Mouse (Mus musculus) gastrocnemius, postnatal 36 days (tissue): Measurements from ENCODE around the gene Ankrd52. TPM values are rescaled to one million over a fixed set of nuclear protein-coding genes. Genes with fewer than 3 reads are reported as not detected.

ENCODE experiments used
- DNase-seq, 2 experiments: peaks; one replicate each; pipeline ENCODE4 v3.0.0; 2022
- intact Hi-C: fragments of 180-260 bp; cut with DNase I; formaldehyde crosslinking; loops from one replicate; pipeline ENCODE4 v1.15.1; 2025
- microRNA-seq, 2 experiments: library from miRNA; unstranded; fragments of <30 nt; microRNA quantifications; one replicate each; pipeline ENCODE4 v1.2.0; 2021
- total RNA-seq, 2 experiments: library from RNA; stranded (reverse); gene quantifications; 2 replicates each; pipeline ENCODE4 v1.2.3; 2021

Ankrd52 gene
- total RNA-seq, 2 experiments from 2014 or later = 50.5 to 55.7 TPM

DNA sequence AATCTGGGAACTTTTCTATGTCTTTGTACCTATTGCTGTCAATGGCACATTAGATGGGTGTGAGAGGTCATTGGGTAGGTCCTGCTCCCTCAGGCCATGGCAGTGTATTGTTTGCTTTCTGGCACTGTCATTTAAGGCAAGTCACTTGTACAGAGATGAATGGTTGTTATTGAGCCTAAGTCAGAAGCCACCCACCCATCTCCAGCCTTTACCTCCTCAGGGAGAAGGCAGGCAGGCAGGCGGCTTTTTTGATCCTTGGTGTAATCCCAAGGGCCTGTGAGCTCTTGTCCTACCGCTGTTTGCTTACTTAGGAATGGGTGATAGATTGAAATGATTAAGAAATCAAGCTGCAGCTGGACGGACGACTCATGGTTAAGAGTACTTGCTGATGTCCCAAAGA is 52.5 kb downstream of the Ankrd52 start:
- DNase-seq = no peak
- intact Hi-C loops = no loop called here

DNA sequence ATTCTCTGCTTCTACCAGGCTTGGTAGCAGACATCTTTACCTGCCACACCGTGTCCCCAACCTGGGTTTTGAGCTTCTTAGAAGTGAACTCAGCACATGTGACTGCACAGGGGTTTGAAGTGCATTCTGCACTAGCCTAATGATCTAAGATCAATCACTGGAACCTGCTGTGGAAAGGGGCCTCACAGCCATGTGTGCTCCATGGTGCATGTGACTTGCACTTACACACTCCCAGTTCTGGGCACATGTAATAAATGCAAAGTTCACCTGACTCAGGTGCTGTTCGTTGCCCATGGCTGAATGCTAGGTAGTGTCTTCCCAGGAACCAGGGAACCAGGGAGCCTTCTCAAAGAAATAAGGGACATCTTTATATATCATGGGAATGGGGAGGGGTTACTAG is 56.5 kb downstream of the Ankrd52 start:
- DNase-seq = no peak
- intact Hi-C loops = no loop called here

DNA sequence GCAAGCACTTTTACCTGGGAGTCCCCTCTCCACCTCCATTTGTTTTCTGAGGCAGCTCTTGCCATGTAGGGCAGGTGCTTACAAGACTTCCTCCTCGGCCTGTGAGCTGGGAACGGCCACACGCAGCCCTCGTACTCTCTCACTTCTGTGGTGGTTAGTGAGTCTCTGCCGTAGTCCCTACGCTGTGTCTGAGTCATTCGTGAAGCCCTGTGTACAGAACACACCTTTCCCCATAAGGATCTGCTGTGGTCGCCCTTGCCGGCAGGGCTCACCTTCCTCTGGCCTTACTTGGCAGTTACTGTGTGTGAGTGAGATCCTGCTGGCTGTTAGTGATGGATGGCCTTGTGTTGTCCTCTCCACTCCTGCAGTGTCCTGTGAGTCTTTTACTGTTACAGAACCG is 57.8 kb downstream of the Ankrd52 start:
- DNase-seq = no peak
- intact Hi-C loops = no loop called here

DNA sequence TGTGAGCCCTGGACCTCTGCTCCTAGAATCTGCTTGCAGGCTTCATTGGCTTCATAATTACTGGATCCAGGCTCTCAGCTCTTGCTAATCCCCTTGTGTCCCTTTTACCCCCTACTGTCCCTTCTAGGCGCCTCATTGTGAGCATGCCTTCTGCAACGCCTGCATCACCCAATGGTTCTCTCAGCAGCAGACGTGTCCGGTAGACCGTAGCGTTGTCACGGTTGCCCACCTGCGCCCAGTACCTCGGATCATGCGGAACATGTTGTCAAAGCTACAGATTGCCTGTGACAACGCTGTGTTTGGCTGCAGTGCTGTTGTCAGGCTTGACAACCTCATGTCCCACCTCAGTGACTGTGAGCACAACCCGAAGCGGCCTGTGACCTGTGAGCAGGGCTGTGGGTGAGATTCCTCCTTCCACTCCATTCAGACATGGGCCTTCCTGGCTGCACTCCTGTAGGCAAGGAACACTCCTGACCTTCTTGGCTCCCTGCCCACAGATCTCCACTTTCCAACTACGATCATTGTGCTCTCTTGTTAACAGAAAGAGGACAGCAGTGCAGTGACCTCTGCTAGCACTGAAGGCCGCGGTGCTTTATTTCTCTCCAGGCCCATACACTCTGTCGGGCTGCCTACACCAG is 58.4 kb downstream of the Ankrd52 start:
- peak in 1 of 2 experiments; percentile 43 for DNase-seq
- intact Hi-C loops = no loop called here

DNA sequence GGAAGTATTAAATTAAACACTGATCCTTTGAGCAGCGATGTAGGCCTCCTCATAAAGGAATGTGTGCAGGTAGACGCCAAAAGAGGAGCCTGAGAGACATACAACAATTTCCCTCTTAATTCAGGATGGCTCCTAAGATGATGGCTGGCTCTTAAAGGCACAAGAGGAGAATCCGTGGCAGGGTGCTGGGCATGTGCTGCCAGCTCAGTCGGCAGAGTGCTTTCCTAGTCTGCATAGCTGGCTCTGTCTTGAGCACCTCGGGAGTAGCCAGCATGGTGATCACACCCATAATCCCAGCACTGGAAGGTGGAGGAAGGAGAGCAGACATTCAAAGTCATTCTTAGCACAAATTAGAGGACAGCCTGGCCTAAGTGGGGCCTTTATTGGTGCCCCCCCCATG is 59.0 kb downstream of the Ankrd52 start:
- intact Hi-C loops = no loop called here
- DNase-seq = no peak

DNA sequence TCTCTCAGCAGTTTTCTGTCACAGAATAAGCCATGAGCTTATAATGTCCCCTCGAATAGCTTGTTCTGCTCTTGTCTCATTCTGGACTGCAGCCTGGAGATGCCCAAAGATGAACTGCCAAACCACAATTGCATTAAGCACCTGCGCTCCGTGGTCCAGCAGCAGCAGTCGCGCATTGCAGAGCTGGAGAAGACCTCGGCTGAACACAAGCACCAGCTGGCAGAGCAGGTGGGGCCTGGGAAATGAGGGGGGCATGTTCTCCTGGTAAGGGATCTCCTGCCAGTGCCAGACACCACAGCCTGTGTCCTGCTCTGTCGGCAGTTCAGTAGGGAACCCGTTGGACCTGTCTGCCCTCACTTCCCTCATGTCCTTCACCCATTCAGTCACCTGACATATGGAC is 59.5 kb downstream of the Ankrd52 start:
- intact Hi-C loops = no loop called here
- DNase-seq = no peak

DNA sequence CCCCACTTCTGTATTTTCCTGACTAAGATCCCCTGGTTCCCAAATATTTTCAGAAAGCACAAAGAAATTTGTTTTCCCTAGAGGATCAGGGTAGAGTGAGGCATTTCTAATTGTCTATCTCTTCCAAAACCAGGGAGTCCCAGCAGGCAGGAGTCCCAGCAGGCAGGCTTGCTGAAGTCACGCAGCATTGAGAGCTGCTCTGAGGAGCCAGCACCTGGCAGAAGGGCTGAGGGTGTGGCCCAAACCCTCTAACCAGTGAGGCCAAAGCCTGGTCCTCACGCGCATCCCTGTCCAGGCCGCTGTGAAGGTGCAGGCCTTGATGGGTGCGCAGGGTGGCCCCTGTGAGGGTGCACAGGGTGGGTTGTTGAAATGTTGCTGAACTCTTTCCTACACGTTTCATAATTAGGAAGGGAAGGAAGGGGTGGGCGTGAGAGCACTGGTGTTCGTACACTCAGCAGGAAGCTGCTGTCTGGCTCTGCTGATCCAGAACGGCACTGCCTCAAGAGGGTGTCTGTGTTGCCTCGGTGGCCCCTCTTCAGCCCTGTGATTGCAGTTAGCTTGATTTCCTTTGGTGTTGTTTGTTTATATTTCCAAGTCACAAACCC is 61.9 kb downstream of the Ankrd52 start:
- intact Hi-C loops = no loop called here
- no peak for DNase-seq

DNA sequence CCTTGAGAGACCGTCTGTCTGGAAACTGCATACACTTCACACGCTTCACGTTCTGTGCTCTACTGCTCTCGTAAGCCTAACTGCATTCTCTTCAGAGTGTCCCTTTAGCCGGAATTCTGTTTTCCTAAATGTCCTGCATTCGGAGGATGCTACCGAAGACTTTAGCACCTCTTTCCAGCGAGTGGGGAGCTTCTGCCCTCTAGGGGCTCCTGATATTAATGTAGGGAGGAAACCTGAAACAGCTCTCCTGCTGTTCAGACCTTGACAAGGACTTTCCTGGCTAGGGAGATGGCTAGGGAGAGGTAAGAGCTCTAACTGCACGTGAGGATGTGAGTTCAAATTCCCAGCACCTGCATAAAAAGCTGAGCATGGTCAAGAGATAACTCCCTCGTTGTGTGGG is 63.5 kb downstream of the Ankrd52 start:
- intact Hi-C loops = no loop called here
- no peak for DNase-seq

DNA sequence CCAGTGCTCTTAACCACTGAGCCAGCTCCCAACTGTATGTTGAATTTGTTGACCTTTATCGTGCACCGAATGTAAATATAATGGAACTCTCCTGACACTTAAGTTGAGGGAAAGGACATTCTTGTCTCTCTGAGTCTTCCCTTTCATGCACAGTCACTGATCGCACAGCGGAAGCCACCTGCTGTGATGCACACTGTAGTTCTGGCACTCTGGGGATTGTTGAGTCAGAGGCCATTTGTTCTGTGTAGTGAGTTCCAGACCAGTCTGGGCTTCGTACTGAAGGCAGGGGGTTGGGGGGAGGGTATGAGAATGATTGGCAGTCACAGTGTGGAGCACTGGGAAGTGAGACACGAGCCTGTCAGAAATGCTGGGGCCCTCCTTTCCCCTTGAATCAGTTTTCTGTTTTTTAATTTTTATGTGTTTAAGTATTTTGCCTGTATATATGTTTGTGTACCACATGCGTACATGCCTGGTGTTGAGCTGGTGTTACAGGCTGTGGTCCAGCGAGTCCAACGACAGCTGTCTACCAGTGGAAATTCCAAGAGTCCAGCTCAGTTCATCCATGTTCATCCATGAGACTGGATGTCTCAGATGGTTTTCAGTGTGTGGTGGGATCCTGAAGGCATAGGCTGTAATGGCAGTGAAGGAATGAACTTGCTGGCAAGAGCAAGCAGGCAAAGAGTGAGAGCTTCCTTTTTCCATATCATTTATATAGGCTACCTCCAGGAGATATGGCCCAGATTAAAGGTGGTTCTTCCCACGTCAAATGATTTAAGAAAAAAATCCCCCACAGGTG is 64.6 kb downstream of the Ankrd52 start:
- intact Hi-C loops = no loop called here
- DNase-seq = no peak

DNA sequence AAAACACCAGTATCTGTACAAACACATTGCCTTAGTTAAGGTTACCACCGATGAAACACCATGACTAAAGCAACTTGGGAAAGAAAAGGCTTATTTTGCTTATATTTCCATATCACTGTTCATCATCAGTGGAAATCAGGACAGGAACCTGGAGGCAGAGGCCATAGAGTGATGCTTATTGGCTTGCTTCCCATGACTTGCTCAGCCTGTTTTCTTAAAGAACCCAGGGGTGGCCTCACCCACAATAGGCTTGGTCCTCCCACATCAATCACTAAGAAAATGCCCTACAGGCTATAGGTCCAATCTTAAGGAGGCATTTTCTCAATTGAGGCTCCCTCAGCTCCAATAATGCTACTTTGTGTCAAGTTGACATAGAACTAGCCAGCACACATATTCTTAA is 65.8 kb downstream of the Ankrd52 start:
- intact Hi-C loops = no loop called here
- DNase-seq = no peak

DNA sequence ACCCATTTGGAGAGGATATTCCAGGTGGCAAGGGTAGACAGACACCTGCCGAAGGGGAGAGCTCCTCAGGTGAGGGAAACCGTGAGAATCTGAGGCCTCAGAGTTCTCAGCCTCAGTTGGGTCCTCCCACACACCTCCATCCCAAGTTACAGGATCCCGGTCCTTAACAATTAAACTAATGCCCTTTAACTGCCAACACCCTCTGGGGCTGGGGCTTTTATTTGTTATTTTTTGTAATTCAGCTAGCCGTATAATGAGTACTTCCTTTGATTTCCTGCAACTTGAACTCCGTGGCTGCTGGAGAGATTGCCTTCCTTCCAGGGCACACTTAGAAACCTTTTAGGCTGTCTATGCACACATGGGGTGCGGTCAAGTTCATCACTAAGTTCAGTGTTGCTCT is 67.4 kb downstream of the Ankrd52 start:
- intact Hi-C loops = no loop called here

DNA sequence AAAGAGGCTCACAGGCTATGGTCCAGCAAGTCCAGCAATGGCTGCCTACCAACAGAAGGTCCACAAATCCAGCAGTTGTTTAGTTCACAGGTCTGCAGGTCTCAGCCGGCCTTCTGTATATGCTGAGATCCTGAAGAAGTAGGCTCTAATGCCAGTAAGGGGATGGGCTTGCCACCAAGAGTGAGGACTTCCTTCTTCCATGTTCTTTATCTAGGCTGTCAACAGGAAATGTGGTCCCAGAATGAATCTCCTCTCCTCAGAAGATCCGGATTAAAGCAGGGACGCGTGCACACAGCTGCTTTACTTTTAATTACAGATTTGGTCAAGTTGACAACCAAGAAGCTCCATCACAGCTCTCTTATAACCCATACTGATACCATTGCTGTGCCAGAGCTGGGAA is 68.5 kb downstream of the Ankrd52 start:
- DNase-seq = no peak
- intact Hi-C loops = no loop called here

More for the DNA sequence above, 67.4 kb downstream of the Ankrd52 start:
- no peak for DNase-seq

DNA sequence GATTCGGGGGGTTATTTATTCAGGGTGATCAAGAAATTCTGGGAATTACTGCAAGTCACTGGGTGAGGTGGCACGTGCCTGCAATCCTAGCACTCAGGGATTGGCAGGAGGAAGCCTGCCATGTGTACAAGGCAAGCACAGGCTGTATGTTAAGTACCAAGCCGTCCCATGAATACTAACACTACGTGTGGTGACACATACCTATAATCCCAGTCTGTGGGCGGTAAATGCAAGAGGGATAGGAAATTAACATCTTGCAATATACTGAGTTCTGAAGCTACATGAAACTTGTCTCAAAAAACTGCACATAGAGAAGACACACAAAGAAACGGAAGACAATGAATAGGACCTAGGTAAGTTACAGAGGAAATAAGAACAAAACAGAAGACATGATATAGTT is 74.1 kb downstream of the Ankrd52 start:
- intact Hi-C loops = no loop called here
- DNase-seq = no peak

DNA sequence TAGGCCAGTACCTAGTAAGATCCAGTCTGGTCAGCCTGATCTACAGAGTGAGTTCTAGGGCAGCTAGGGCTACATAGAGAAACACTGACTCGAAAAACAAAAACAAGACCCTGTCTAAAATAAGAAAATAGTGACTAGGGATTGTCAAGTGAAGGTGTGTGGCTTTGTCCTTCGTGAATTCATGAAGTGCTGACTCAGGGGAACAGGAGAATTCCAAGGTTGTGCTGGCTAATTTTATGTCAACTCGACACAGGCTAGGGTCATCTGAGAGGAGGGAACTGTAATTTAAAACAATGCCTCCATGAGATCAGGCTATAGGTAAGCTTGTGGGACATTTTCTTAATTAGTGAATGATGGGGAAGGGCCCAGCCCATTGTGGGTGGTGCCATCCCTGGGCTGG is 77.6 kb downstream of the Ankrd52 start:
- no peak for DNase-seq
- intact Hi-C loops = no loop called here

DNA sequence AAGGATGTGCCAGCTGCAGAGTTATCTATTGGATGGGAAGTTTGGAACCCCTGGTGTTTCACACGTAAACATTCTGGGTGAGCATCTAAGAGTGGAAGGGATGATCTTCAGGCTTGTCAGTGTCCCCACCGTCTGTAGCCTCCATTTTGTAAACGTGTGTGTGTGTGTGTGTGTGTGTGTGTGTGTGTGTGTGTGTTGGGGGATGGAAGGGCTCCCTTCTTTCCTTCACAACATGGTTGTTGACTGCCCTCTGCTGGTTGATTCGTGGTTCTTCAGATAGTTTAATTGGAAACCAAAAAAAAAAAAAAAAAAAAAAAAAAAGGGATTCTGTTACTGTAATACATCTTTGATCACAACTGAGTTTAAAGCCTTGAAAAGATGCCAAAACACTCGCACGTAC is 78.4 kb downstream of the Ankrd52 start:
- peak; percentile 47 to 63 for DNase-seq
- intact Hi-C loops = loop anchor here (5.0 kb wide), 1 partner anchor 37 kb away; the partner anchor contains the start of gene Myl6

DNA sequence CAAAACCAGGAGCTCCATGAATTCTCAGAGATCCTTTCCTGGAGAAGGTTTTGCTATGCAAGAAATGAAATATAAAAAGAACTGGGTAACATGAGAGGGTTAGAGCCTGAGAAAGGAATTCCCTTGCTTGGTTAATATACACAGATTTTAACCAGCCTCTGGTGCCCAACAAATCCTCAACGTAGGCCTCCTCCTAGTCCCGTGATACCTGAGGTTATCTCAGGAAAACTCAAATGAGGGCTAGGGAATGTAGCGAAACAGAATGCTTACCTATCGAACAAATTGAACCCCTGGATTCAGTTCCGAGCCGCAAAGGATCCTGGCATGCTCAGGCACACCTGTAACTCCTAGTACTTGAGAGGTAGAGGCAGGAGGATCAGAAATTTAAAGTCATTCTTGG is 80.8 kb downstream of the Ankrd52 start:
- no peak for DNase-seq
- intact Hi-C loops = loop anchor here (2.0 to 5.0 kb wide), 4 partner anchors 35 to 123 kb away; partner anchors contain the start of gene Myl6

Small RNAs within 50 kb of the gene (microRNA-seq; reads per million reads assigned to microRNA genes)
- gene Gm25361 (0 reads per million in 2 experiments), gene Gm26308 (0 reads per million in 2 experiments), gene Mir6914 (0 to 0.36 reads per million in 2 experiments), gene Mir6915 (0 reads per million in 2 experiments), gene Mir8105 (0 to 0.72 reads per million in 2 experiments)

Other genes with a start within 250 kb of the Ankrd52 start
- gene Rbms2, start 196.8 kb upstream of the Ankrd52 start, total RNA-seq = 10 to 100 TPM; 53.4 to 58.1 TPM
- under 1 TPM; 0.35 to 0.59 TPM for gene Gls2, start 182.7 kb upstream of the Ankrd52 start, total RNA-seq
- gene Spryd4, start 165.3 kb upstream of the Ankrd52 start, total RNA-seq = 10 to 100 TPM; 31.8 to 32.3 TPM
- not detected for gene Mip, start 151.3 kb upstream of the Ankrd52 start, total RNA-seq
- gene Timeless, start 145.1 kb upstream of the Ankrd52 start, total RNA-seq = 1 to 10 TPM; 1.7 to 2.2 TPM
- gene Apon, start 123.0 kb upstream of the Ankrd52 start, total RNA-seq = not detected
- gene Apof, start 108.4 kb upstream of the Ankrd52 start, total RNA-seq = not detected
- gene Stat2, start 106.6 kb upstream of the Ankrd52 start, total RNA-seq = 1 to 10 TPM; 3.2 to 3.9 TPM
- gene Il23a, start 78.4 kb upstream of the Ankrd52 start, total RNA-seq = not detected
- gene Pan2, start 73.8 kb upstream of the Ankrd52 start, total RNA-seq = 1 to 10 TPM; 4.4 to 5.6 TPM
- gene Cnpy2, start 54.7 kb upstream of the Ankrd52 start, total RNA-seq = 10 to 100 TPM; 41.6 to 45.4 TPM
- 100 to 1,000 TPM; 586 to 610 TPM for gene Cs, start 39.4 kb upstream of the Ankrd52 start, total RNA-seq
- gene Coq10a, start 8.1 kb upstream of the Ankrd52 start, total RNA-seq = 100 to 1,000 TPM; 433 to 434 TPM
- gene Slc39a5, start 24.1 kb downstream of the Ankrd52 start, total RNA-seq = not detected
- 10 to 100 TPM; 48.1 to 50.4 TPM for gene Nabp2, start 34.4 kb downstream of the Ankrd52 start, total RNA-seq
- gene Rnf41, start 34.5 kb downstream of the Ankrd52 start, total RNA-seq = 10 to 100 TPM; 10.4 to 10.5 TPM
- 10 to 100 TPM; 39.2 to 46.4 TPM for gene Smarcc2, start 82.1 kb downstream of the Ankrd52 start, total RNA-seq
- gene Myl6, start 117.0 kb downstream of the Ankrd52 start, total RNA-seq = 100 to 1,000 TPM; 155 to 171 TPM
- 10 to 100 TPM in 1 of 2 experiments, 1 to 10 TPM in 1; 5.6 to 21.4 TPM for gene Myl6b, start 121.6 kb downstream of the Ankrd52 start, total RNA-seq
- gene Esyt1, start 148.8 kb downstream of the Ankrd52 start, total RNA-seq = 10 to 100 TPM; 12.8 to 13.0 TPM
- gene Zc3h10, start 170.7 kb downstream of the Ankrd52 start, total RNA-seq = 1 to 10 TPM; 3.7 to 5.3 TPM
- gene Rpl41, start 172.2 kb downstream of the Ankrd52 start, total RNA-seq = 100 to 1,000 TPM; 857 to 980 TPM
- 10 to 100 TPM; 32.8 to 39.0 TPM for gene Pa2g4, start 188.9 kb downstream of the Ankrd52 start, total RNA-seq
- 1 to 10 TPM; 2.1 to 4.6 TPM for gene Erbb3, start 212.5 kb downstream of the Ankrd52 start, total RNA-seq
- gene Rps26, start 249.6 kb downstream of the Ankrd52 start, total RNA-seq = 100 to 1,000 TPM; 289 to 338 TPM